Mouse (Mus musculus) cerebellum, postnatal 10 days (tissue): ENCODE measurements around the gene Phka2.

ENCODE experiments used
- DNase-seq, 2 experiments: peaks; one replicate each; pipeline ENCODE4 v3.0.0; 2021; ENCODE audit warnings: mixed read lengths in 2 of 2

Phka2 gene

GRCm38 (mm10) chrX:160502048-160503041 lies at the start of gene Phka2:
TSS of gene Phka2 (plus strand) at chrX:160502166.
- peak; percentile 91 to 92 for DNase-seq

- peak; percentile 5 to 12 for DNase-seq
These were observed 46.3 kb upstream of the Phka2 start for GRCm38 (mm10) chrX:160455686-160456085.

GRCm38 (mm10) chrX:160471257-160471786 lies 30.6 kb upstream of the Phka2 start:
- no peak for DNase-seq

GRCm38 (mm10) chrX:160489784-160490183 lies 12.2 kb upstream of the Phka2 start:
- DNase-seq, result no peak

GRCm38 (mm10) chrX:160494333-160494732 lies 7.6 kb upstream of the Phka2 start:
- peak in 1 of 2 experiments; percentile 48 for DNase-seq

- no peak for DNase-seq
These were observed 7.0 kb upstream of the Phka2 start for GRCm38 (mm10) chrX:160494921-160495320.

GRCm38 (mm10) chrX:160496473-160496872 lies 5.5 kb upstream of the Phka2 start:
- no peak for DNase-seq

- no peak for DNase-seq
These were observed 871 bp upstream of the Phka2 start for GRCm38 (mm10) chrX:160501095-160501494.

- DNase-seq, result no peak
These were observed 299 bp upstream of the Phka2 start for GRCm38 (mm10) chrX:160501687-160502047.

- no peak for DNase-seq
These were observed 7.1 kb downstream of the Phka2 start for GRCm38 (mm10) chrX:160509046-160509445.

- no peak for DNase-seq
These were observed 8.2 kb downstream of the Phka2 start for GRCm38 (mm10) chrX:160510197-160510596.

GRCm38 (mm10) chrX:160516027-160516426 lies 14.1 kb downstream of the Phka2 start:
- DNase-seq, result no peak

- DNase-seq, result peak in 1 of 2 experiments; percentile 5
These were observed 40.8 kb downstream of the Phka2 start for GRCm38 (mm10) chrX:160542772-160543171.

- no peak for DNase-seq
These were observed 46.9 kb downstream of the Phka2 start for GRCm38 (mm10) chrX:160548875-160549274.

GRCm38 (mm10) chrX:160552066-160552465 lies 50.1 kb downstream of the Phka2 start:
- DNase-seq, result peak; percentile 16

GRCm38 (mm10) chrX:160583589-160583988 lies 81.6 kb downstream of the Phka2 start:
- peak; percentile 43 to 51 for DNase-seq

GRCm38 (mm10) chrX:160584148-160584838 lies 82.3 kb downstream of the Phka2 start:
- no peak for DNase-seq

GRCm38 (mm10) chrX:160585110-160585509 lies 83.1 kb downstream of the Phka2 start:
- no peak for DNase-seq

GRCm38 (mm10) chrX:160588523-160588922 lies 86.6 kb downstream of the Phka2 start:
- DNase-seq, result peak; percentile 17 to 21

GRCm38 (mm10) chrX:160590147-160590546 lies 88.2 kb downstream of the Phka2 start:
- DNase-seq, result no peak

- DNase-seq, result peak in 1 of 2 experiments; percentile 15
These were observed 91.0 kb downstream of the Phka2 start for GRCm38 (mm10) chrX:160592933-160593332.

GRCm38 (mm10) chrX:160598055-160598454 lies 96.1 kb downstream of the Phka2 start:
- DNase-seq, result no peak
